Mouse (Mus musculus) spleen, adult 2 months (tissue): ENCODE results near the gene Pdcd2.

Source experiments
- CTCF ChIP-seq: fragments of 200-500 bp; IDR thresholded peaks from 2 replicates; pipeline ENCODE4 v1.5.1; 2011; ENCODE audit warnings: mild to moderate bottlenecking, inconsistent platforms; ENCODE audit not compliant: insufficient read depth, insufficient read length, insufficient replicate concordance; ENCODE audit errors: extremely low read depth
- POLR2A ChIP-seq: fragments of 200-500 bp; IDR thresholded peaks from 2 replicates; pipeline ENCODE4 v1.6.1; 2011; ENCODE audit warnings: low read depth, low read length, inconsistent platforms

- TF ChIP-seq POLR2A (no peak), CTCF (no peak)
Measured at GRCm38 (mm10) chr17:15540309-15540708, 13.2 kb upstream of the Pdcd2 start.
